Mouse (Mus musculus) liver, adult 2 months (tissue): ENCODE measurements at regions not wholly inside any gene's neighbourhood (a gene's known extent, or its start where the extent isn't known, plus 50 kb on each side); places are given as distances from the start of the nearest gene placed in this dataset.

ENCODE experiments used
- DNase-seq: peaks from one replicate; pipeline ENCODE4 v3.0.0-alpha.2; 2011; ENCODE audit warnings: low read depth, low spot score; ENCODE audit errors: extremely low read depth
- H3K27ac ChIP-seq: fragments of 200-500 bp; replicated peaks from 2 replicates; pipeline ENCODE4 v1.5.1; 2012; ENCODE audit warnings: low read depth, mild to moderate bottlenecking, control low read depth, inconsistent platforms, low read length; ENCODE audit not compliant: insufficient read depth
- H3K27me3 ChIP-seq: fragments of 200-500 bp; 2 replicates; pipeline ENCODE4 v1.6.1; 2012; ENCODE audit warnings: mild to moderate bottlenecking, moderate library complexity, low read length, inconsistent platforms; ENCODE audit not compliant: control insufficient read depth, insufficient read depth
- H3K36me3 ChIP-seq: fragments of 200-500 bp; 2 replicates; pipeline ENCODE4 v1.6.1; 2012; ENCODE audit warnings: low read length, inconsistent platforms; ENCODE audit not compliant: control insufficient read depth, insufficient read depth
- H3K4me1 ChIP-seq: fragments of 200-500 bp; 2 replicates; pipeline ENCODE4 v1.6.1; 2011; ENCODE audit warnings: low read length; ENCODE audit not compliant: control insufficient read depth, insufficient read depth
- H3K4me3 ChIP-seq: fragments of 200-500 bp; 2 replicates; pipeline ENCODE4 v1.5.1; 2011; ENCODE audit warnings: low read depth, mild to moderate bottlenecking, control low read depth, low read length, moderate library complexity; ENCODE audit not compliant: insufficient read depth
- H3K79me2 ChIP-seq: fragments of 200-500 bp; 2 replicates; pipeline ENCODE4 v1.6.1; 2012; ENCODE audit warnings: inconsistent platforms, mild to moderate bottlenecking, low read length, moderate library complexity; ENCODE audit not compliant: control insufficient read depth, insufficient read depth
- H3K9ac ChIP-seq: fragments of 200-500 bp; 2 replicates; pipeline ENCODE4 v1.6.1; 2012; ENCODE audit warnings: low read depth, mild to moderate bottlenecking, control low read depth, inconsistent platforms, low read length
- CTCF ChIP-seq: fragments of 200-500 bp; IDR thresholded peaks from 2 replicates; pipeline ENCODE4 v1.5.1; 2011; ENCODE audit warnings: low read depth, low read length, control low read depth
- POLR2A ChIP-seq: fragments of 200-500 bp; IDR thresholded peaks from 2 replicates; pipeline ENCODE4 v1.6.1; 2011; ENCODE audit warnings: low read length, control low read depth; ENCODE audit not compliant: insufficient read depth; ENCODE audit errors: extremely low read depth
- WGBS: fragments of 180-500 bp; shearing (Covaris S2); methylation state at CpG from one replicate; pipeline ENCODE4 v1.1.7; 2018; 5-methylcytosine and 5-hydroxymethylcytosine counted together

- Histone ChIP-seq H3K4me3 (no peak overlapping the region), H3K9ac (no peak overlapping the region), H3K36me3 (no peaks in the 10 kb centered on the region), H3K4me1 (no peaks in the 10 kb centered on the region), H3K27me3 (peaks cover 10% of the 10 kb centered on the region; the same call in 1 of the 2 replicates), H3K79me2 (no peaks in the 10 kb centered on the region), H3K27ac (no peak overlapping the region)
- no peak for DNase-seq
- TF ChIP-seq CTCF (no peak), POLR2A (no peak)
- WGBS: 5% methylated on average over 22 of the region's 22 CpGs
These were observed 155.1 kb downstream of the Insig2 start for GRCm38 (mm10) chr1:121177136-121177907.

GRCm38 (mm10) chr1:121177908-121178311 is 154.5 kb downstream of the Insig2 start:
- H3K27ac ChIP-seq: no peak overlapping the region
- no peak for DNase-seq
- WGBS: 3% methylated on average over 31 of the region's 31 CpGs
- H3K79me2 ChIP-seq: no peaks in the 10 kb centered on the region
- no peak overlapping the region for H3K4me3 ChIP-seq
- H3K27me3 ChIP-seq: peaks cover 10% of the 10 kb centered on the region; the same call in 1 of the 2 replicates
- H3K9ac ChIP-seq: no peak overlapping the region
- no peaks in the 10 kb centered on the region for H3K4me1 ChIP-seq
- TF ChIP-seq POLR2A (no peak), CTCF (no peak)
- H3K36me3 ChIP-seq: no peaks in the 10 kb centered on the region

- WGBS: 4% methylated on average over 17 of the region's 17 CpGs
These were observed 153.7 kb downstream of the Insig2 start for GRCm38 (mm10) chr1:121178611-121179245.

GRCm38 (mm10) chr1:121180273-121181030 is 151.9 kb downstream of the Insig2 start:
- TF ChIP-seq POLR2A (no peak), CTCF (peak; percentile 68)
- H3K9ac ChIP-seq: no peak overlapping the region
- H3K36me3 ChIP-seq: no peaks in the 10 kb centered on the region
- no peaks in the 10 kb centered on the region for H3K4me1 ChIP-seq
- H3K27me3 ChIP-seq: peaks cover 10% of the 10 kb centered on the region; the same call in 1 of the 2 replicates
- DNase-seq: peak; percentile 50
- 22% methylated on average over 20 of the region's 20 CpGs for WGBS
- no peak overlapping the region for H3K27ac ChIP-seq
- no peaks in the 10 kb centered on the region for H3K79me2 ChIP-seq
- H3K4me3 ChIP-seq: no peak overlapping the region

More at GRCm38 (mm10) chr1:121178611-121179245, 153.7 kb downstream of the Insig2 start:
- DNase-seq: no peak
- H3K27me3 ChIP-seq: peaks cover 10% of the 10 kb centered on the region; the same call in 1 of the 2 replicates
- no peak overlapping the region for H3K27ac ChIP-seq
- no peak for TF ChIP-seq CTCF
- no peak for TF ChIP-seq POLR2A
- no peak overlapping the region for H3K4me3 ChIP-seq
- no peaks in the 10 kb centered on the region for H3K36me3 ChIP-seq
- no peaks in the 10 kb centered on the region for H3K79me2 ChIP-seq
- no peak overlapping the region for H3K9ac ChIP-seq
- no peaks in the 10 kb centered on the region for H3K4me1 ChIP-seq

GRCm38 (mm10) chr1:121188895-121189294 is 143.5 kb downstream of the Insig2 start:
- Histone ChIP-seq H3K27me3 (0 out of 2 replicates have a peak, but pooled peaks cover 2% of the 10 kb centered on the region), H3K4me1 (no peaks in the 10 kb centered on the region), H3K9ac (no peak overlapping the region), H3K79me2 (no peaks in the 10 kb centered on the region), H3K4me3 (no peak overlapping the region), H3K27ac (no peak overlapping the region), H3K36me3 (no peaks in the 10 kb centered on the region)
- no peak for DNase-seq
- no peak for TF ChIP-seq CTCF
- TF ChIP-seq POLR2A: no peak
- 40% methylated on average over 2 of the region's 2 CpGs for WGBS
